Mouse (Mus musculus): ENCODE results near the gene Tunar.

The Tunar gene

GRCm38 (mm10) chr12:105333570-105333969, at the start of gene Tunar:
Tunar (plus strand) TSS chr12:105333870.
- no peak for DNase-seq

- DNase-seq = no peak
Observed at GRCm38 (mm10) chr12:105312571-105313035, 21.1 kb upstream of the Tunar start.

- DNase-seq = no peak
Observed at GRCm38 (mm10) chr12:105314328-105314727, 19.3 kb upstream of the Tunar start.

GRCm38 (mm10) chr12:105322160-105322559, 11.5 kb upstream of the Tunar start:
- DNase-seq = peak; percentile 58

GRCm38 (mm10) chr12:105327051-105327450, 6.6 kb upstream of the Tunar start:
- DNase-seq = no peak

GRCm38 (mm10) chr12:105328396-105328795, 5.3 kb upstream of the Tunar start:
- no peak for DNase-seq

- no peak for DNase-seq
Observed at GRCm38 (mm10) chr12:105336094-105336420, 2.4 kb downstream of the Tunar start.

- peak; percentile 8 for DNase-seq
Observed at GRCm38 (mm10) chr12:105336421-105337289, 3.0 kb downstream of the Tunar start.

GRCm38 (mm10) chr12:105337290-105338005, 3.8 kb downstream of the Tunar start:
- DNase-seq = peak; percentile 5

GRCm38 (mm10) chr12:105338256-105338977, 4.7 kb downstream of the Tunar start:
- DNase-seq = no peak

- peak; percentile 56 for DNase-seq
Observed at GRCm38 (mm10) chr12:105341523-105341922, 7.9 kb downstream of the Tunar start.

- DNase-seq = no peak
Observed at GRCm38 (mm10) chr12:105344460-105344859, 10.8 kb downstream of the Tunar start.

- peak; percentile 3 for DNase-seq
Observed at GRCm38 (mm10) chr12:105346861-105347260, 13.2 kb downstream of the Tunar start.

- peak; percentile 64 for DNase-seq
Observed at GRCm38 (mm10) chr12:105347261-105347660, 13.6 kb downstream of the Tunar start.

- DNase-seq = no peak
Observed at GRCm38 (mm10) chr12:105354266-105354665, 20.6 kb downstream of the Tunar start.

- DNase-seq = no peak
Observed at GRCm38 (mm10) chr12:105354772-105355171, 21.1 kb downstream of the Tunar start.

- DNase-seq = no peak
Observed at GRCm38 (mm10) chr12:105356781-105357180, 23.1 kb downstream of the Tunar start.

GRCm38 (mm10) chr12:105363648-105364047, 30.0 kb downstream of the Tunar start:
- DNase-seq = no peak

- no peak for DNase-seq
Observed at GRCm38 (mm10) chr12:105374564-105374963, 40.9 kb downstream of the Tunar start.

- DNase-seq = no peak
Observed at GRCm38 (mm10) chr12:105376976-105377375, 43.3 kb downstream of the Tunar start.

- no peak for DNase-seq
Observed at GRCm38 (mm10) chr12:105382733-105383132, 49.1 kb downstream of the Tunar start.

GRCm38 (mm10) chr12:105394671-105395070, 61.0 kb downstream of the Tunar start:
- DNase-seq = no peak

- DNase-seq = no peak
Observed at GRCm38 (mm10) chr12:105398172-105398571, 64.5 kb downstream of the Tunar start.
